Mouse (Mus musculus) heart, adult 11 months (tissue): ENCODE measurements around the gene Rnf114.

ENCODE experiments used
- DNase-seq: peaks from one replicate; pipeline ENCODE4 v3.0.0; 2022

Gene Rnf114

GRCm38 (mm10) chr2:167475596-167475995 is 16.8 kb upstream of the Rnf114 start:
- DNase-seq = no peak

- DNase-seq = peak; percentile 96
These were observed 16.2 kb upstream of the Rnf114 start for GRCm38 (mm10) chr2:167476200-167476688.

- no peak for DNase-seq
These were observed 15.7 kb upstream of the Rnf114 start for GRCm38 (mm10) chr2:167476762-167477161.

- no peak for DNase-seq
These were observed 14.3 kb upstream of the Rnf114 start for GRCm38 (mm10) chr2:167478128-167478527.

- DNase-seq = no peak
These were observed 12.9 kb upstream of the Rnf114 start for GRCm38 (mm10) chr2:167479501-167479900.

GRCm38 (mm10) chr2:167482681-167483080 is 9.8 kb upstream of the Rnf114 start:
- DNase-seq = no peak

GRCm38 (mm10) chr2:167483081-167483826 is 9.2 kb upstream of the Rnf114 start:
- DNase-seq = peak; percentile 94

- DNase-seq = peak; percentile 93
These were observed 8.5 kb upstream of the Rnf114 start for GRCm38 (mm10) chr2:167483827-167484410.

- peak; percentile 92 for DNase-seq
These were observed 7.5 kb upstream of the Rnf114 start for GRCm38 (mm10) chr2:167484932-167485331.

- peak; percentile 96 for DNase-seq
These were observed 6.7 kb upstream of the Rnf114 start for GRCm38 (mm10) chr2:167485501-167486377.

GRCm38 (mm10) chr2:167486573-167486972 is 5.9 kb upstream of the Rnf114 start:
- DNase-seq = peak; percentile 92

- peak; percentile 85 for DNase-seq
These were observed 4.9 kb upstream of the Rnf114 start for GRCm38 (mm10) chr2:167487551-167487950.

GRCm38 (mm10) chr2:167487994-167488393 is 4.5 kb upstream of the Rnf114 start:
- DNase-seq = no peak

- DNase-seq = peak; percentile 93
These were observed 1.5 kb upstream of the Rnf114 start for GRCm38 (mm10) chr2:167490813-167491525.

- DNase-seq = peak; percentile 100
These were observed 530 bp downstream of the Rnf114 start, which contains the start of gene Spata2 for GRCm38 (mm10) chr2:167492713-167493636. Gene Spata2, minus strand, starts transcription at chr2:167492887.

GRCm38 (mm10) chr2:167496437-167496836 is 4.0 kb downstream of the Rnf114 start:
- DNase-seq = no peak

- DNase-seq = no peak
These were observed 4.8 kb downstream of the Rnf114 start for GRCm38 (mm10) chr2:167497272-167497671.

- DNase-seq = peak; percentile 93
These were observed 10.3 kb downstream of the Rnf114 start for GRCm38 (mm10) chr2:167502554-167503252.

- peak; percentile 99 for DNase-seq
These were observed 10.9 kb downstream of the Rnf114 start for GRCm38 (mm10) chr2:167503253-167503895.

- DNase-seq = peak; percentile 97
These were observed 11.5 kb downstream of the Rnf114 start for GRCm38 (mm10) chr2:167503896-167504349.
